Mouse (Mus musculus) spleen, embryonic (tissue): Measurements from ENCODE around the gene Samhd1.

Source experiments
- CTCF ChIA-PET: fragments of 350-600 bp; sonication (Branson Sonifier 250); formaldehyde crosslinking; loops from one replicate; lab custom pipeline; 2022; lab: Charles Lee

Samhd1 gene

GRCm38 (mm10) chr2:157135014-157135413 is at the start of gene Samhd1:
Samhd1 (minus strand) TSS chr2:157135265.
- CTCF ChIA-PET: interaction anchor here (0.7 to 0.8 kb wide), 2 partner anchors 63 to 740 kb away, joined by 5 to 7 read pairs; no protein-coding TSS in a partner anchor

- CTCF ChIA-PET: no interaction called here
These were observed 43.1 kb upstream of the Samhd1 start for GRCm38 (mm10) chr2:157178167-157178566.

GRCm38 (mm10) chr2:157176248-157176647 is 41.2 kb upstream of the Samhd1 start:
- CTCF ChIA-PET: no interaction called here

DNA sequence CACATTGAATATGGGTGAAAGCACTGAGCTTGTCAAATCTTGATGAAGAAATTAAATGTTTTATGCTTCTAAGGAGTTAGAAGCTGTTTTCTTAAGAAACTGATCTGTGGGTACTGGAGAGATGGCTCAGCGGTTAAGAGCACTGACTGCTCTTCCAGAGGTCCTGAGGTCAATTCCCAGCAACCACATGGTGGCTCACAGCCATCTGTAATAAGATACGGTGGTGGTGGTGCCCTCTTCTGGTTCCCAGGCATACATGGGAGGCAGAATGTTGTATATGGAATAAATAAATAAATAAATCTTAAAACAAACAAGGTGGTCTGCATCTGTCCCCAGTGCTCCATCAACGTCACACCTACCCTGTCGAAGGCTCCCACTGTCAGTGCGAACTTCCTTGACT is 39.4 kb upstream of the Samhd1 start:
- CTCF ChIA-PET: interaction anchor here (0.6 to 0.8 kb wide), 2 partner anchors 45 to 189 kb away, joined by 3 to 4 read pairs; no protein-coding TSS in a partner anchor

DNA sequence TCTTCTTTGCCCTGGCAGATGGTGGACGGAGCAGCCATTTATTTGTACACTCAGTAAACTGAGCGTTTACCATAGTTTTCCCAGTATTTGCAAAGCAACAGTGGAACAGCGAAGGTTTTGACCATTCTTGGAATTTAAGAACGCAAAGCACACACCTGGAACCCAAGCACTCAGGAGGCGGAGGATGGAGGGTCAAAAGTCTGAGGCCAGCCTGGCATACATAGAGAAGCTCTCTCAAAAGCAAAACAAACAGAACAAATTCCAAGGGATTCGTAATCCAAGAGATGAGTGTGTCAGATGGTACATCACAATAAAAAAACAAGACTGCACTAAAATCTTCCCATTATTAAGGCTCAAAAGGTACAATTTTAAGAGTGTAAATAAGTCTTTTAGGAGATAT is 38.5 kb upstream of the Samhd1 start:
- CTCF ChIA-PET: interaction anchor here (0.6 kb wide), 1 partner anchor 188 kb away, joined by 3 read pairs; no protein-coding TSS in a partner anchor

GRCm38 (mm10) chr2:157172984-157173383 is 37.9 kb upstream of the Samhd1 start:
- CTCF ChIA-PET: no interaction called here

- CTCF ChIA-PET: no interaction called here
These were observed 35.6 kb upstream of the Samhd1 start for GRCm38 (mm10) chr2:157170626-157171025.

DNA sequence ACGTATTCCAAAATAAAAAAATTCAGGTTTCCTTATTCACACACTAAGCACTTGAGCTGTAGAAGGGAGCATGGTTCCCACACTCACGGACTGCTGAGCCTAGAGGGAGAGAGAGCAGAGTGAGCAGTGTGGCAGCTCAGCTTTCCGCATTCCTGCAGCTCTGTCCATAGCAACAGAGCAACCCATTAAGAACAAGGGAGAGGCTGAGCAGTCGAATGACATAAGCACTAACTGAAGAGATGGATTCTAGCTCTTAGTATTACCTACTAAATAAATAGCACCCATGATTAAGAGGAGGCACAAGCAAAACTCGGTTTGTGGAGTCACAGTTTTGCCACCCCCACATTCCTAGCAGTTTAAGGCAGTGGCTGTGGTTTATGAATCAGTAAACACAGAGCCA is 35.1 kb upstream of the Samhd1 start:
- CTCF ChIA-PET: no interaction called here

GRCm38 (mm10) chr2:157166371-157167080 is 31.5 kb upstream of the Samhd1 start:
- CTCF ChIA-PET: no interaction called here

DNA sequence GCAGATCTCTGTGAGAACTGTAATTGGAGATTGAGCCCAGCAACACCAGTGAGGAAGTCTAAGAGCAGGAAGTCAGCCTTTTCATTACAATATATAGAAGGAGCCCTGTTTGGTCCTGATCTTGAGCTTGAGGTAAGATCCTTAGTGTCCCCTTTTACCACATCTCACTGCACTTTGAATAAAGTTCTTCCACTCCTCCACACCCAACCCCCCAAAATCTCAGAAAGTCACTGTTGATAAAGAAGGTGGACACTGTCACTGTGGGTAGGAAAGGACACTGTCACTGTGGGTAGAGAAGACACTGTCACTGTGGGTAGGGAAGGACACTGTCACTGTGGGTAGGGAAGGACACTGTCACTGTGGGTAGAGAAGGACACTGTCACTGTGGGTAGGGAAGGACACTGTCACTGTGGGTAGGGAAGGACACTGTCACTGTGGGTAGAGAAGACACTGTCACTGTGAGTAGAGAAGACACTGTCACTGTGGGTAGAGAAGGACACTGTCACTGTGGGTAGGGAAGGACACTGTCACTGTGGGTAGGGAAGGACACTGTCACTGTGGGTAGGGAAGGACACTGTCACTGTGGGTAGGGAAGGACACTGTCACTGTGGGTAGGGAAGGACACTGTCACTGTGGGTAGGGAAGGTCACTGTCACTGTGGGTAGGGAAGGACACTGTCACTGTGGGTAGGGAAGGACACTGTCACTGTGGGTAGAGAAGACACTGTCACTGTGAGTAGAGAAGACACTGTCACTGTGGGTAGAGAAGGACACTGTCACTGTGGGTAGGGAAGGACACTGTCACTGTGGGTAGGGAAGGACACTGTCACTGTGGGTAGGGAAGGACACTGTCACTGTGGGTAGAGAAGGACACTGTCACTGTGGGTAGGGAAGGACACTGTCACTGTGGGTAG is 30.5 kb upstream of the Samhd1 start:
- CTCF ChIA-PET: interaction anchor here (0.6 kb wide), 1 partner anchor 15 kb away, joined by 3 read pairs; no protein-coding TSS in a partner anchor

GRCm38 (mm10) chr2:157164101-157164500 is 29.0 kb upstream of the Samhd1 start:
- CTCF ChIA-PET: no interaction called here

DNA sequence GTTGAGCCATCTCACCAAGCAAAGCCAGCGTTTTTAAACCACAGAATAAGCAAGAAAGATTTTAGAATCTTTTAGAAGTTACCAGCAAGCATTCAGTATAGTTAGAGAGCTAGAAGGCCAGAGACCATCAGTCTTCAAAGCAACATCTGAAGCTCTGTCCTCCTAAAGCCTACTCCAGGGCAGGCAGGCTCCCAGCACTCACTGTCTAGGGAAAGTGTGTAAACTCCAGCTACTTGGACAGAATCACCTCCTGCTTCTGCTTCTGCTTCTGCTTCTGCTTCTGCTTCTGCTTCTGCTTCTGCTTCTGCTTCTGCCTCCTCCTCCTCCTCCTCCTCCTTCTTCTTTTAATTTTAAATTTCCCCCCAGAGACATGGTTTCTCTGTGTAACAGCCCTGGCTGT is 21.0 kb upstream of the Samhd1 start:
- CTCF ChIA-PET: no interaction called here

- CTCF ChIA-PET: no interaction called here
These were observed 18.2 kb upstream of the Samhd1 start for GRCm38 (mm10) chr2:157153235-157153634.

DNA sequence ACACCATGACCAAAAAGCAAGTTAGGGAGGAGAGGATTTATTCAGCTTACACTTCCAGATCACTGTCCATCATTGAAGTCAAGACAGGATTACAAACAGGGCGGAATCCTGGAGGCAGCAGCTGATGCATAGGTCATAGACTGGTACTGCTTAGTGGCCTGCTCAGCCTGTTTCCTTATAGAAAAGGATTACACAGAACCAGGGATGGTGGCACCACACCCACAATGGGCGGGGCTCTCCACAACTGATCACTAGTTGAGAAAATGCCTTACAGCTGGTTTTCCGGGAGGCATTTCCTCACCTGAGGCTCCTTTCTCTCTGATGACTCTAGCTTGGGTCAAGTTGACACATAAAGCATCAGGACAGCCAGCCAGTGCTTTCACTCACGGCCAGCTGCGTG is 13.4 kb upstream of the Samhd1 start:
- CTCF ChIA-PET: no interaction called here

DNA sequence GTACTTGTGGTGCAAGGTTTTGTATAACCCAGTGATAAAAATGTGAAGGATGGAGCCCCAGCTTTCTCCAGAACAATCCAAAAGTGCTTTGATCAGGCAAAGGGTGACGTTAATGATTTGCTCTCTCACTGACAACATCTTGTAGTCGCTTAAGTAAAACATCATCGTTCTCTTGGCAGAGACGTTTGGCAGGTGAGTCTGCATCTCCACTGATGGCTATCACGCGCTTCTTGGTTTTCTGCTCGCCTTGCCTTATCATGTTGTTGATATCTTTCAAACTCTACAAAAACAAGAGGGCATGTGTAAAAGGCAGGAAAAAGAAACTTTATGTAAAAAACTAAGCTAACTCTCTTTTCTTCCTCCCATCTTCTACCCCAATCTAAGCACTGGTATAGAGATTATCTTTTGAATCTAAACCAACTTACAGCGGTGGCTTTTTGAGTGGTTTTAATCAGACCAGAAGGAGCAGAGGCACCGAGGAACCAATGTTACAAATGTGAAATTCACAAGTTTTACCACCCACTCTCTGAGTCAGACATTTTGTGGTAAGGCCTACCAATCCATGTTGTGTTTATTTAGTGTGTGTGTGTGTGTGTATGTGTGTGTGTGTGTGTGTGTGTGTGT is 12.4 kb upstream of the Samhd1 start:
- CTCF ChIA-PET: no interaction called here

- CTCF ChIA-PET: interaction anchor here (0.6 kb wide), 1 partner anchor 171 kb away, joined by 3 read pairs; no protein-coding TSS in a partner anchor
These were observed 10.1 kb upstream of the Samhd1 start for GRCm38 (mm10) chr2:157145173-157145572.

- CTCF ChIA-PET: no interaction called here
These were observed 9.1 kb upstream of the Samhd1 start for GRCm38 (mm10) chr2:157144132-157144531.

- CTCF ChIA-PET: interaction anchor here (1.3 kb wide), 1 partner anchor 18 kb away, joined by 3 read pairs; no protein-coding TSS in a partner anchor
These were observed 6.9 kb upstream of the Samhd1 start for GRCm38 (mm10) chr2:157141962-157142361.

- CTCF ChIA-PET: interaction anchor here (0.6 kb wide), 1 partner anchor 66 kb away, joined by 3 read pairs; no protein-coding TSS in a partner anchor
These were observed 4.3 kb upstream of the Samhd1 start for GRCm38 (mm10) chr2:157139251-157139802.

GRCm38 (mm10) chr2:157138808-157139207 is 3.7 kb upstream of the Samhd1 start:
- CTCF ChIA-PET: interaction anchor here (0.6 kb wide), 1 partner anchor 67 kb away, joined by 3 read pairs; no protein-coding TSS in a partner anchor
